Mouse (Mus musculus) small intestine, adult 2 months (tissue): ENCODE results near the gene Smco2.

ENCODE experiments used
- CTCF ChIP-seq: fragments of 200-500 bp; IDR thresholded peaks from 2 replicates; pipeline ENCODE4 v1.5.1; 2012; ENCODE audit warnings: low read depth, mild to moderate bottlenecking, control low read depth, inconsistent platforms, low read length, moderate library complexity, mixed read lengths; ENCODE audit not compliant: insufficient replicate concordance, insufficient read length; ENCODE audit errors: extremely low read depth
- POLR2A ChIP-seq: fragments of 200-500 bp; IDR thresholded peaks from 2 replicates; pipeline ENCODE4 v1.6.1; 2012; ENCODE audit warnings: low read depth, mild to moderate bottlenecking, control low read depth, inconsistent platforms, low read length, moderate library complexity

GRCm38 (mm10) chr6:146904707-146905106, 54.8 kb downstream of the Smco2 start:
- no peak for TF ChIP-seq POLR2A
- no peak for TF ChIP-seq CTCF
